Mouse (Mus musculus) brain, adult 2 months (tissue): ENCODE measurements around the gene Nos3.
"Not testable (repeated sequence)": the region's sequence is repeated elsewhere in the genome, so short reads cannot be mapped to it uniquely, and the experiment has no call there.

Experiments used
- DNase-seq: peaks from one replicate; pipeline ENCODE4 v3.0.0; 2011; ENCODE audit warnings: low read depth, low spot score

The Nos3 gene

DNA sequence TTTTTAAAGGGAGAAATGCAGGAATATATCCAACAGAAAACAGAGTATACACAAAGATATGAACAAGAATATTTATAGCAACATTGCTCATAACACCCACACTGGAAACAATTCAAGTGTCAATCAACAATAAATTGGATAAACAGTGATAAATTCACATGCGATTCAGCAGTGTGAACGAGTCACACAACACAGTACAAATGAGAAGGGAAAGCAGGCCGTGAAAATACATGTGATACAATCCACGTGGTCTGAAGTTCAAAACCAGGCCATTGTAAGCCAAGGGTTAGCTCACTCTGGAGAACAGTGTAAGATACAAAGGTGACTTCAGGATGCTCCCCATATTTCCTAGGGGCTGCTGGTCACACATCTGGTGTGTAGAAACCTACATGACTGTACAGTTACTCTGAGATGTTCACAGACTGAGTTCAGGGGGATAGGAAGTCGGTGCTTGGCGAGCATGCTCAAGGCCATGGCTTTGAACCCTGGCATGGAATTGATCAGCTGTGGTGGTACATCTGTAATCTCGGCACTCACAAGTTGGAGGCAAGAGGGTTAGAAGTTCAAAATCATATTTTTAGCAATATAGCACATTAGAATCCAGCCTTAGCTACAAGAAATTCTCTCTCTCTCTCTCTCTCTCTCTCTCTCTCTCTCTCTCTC, 10.2 kb downstream of the Nos3 start:
- peak; percentile 24 for DNase-seq

DNA sequence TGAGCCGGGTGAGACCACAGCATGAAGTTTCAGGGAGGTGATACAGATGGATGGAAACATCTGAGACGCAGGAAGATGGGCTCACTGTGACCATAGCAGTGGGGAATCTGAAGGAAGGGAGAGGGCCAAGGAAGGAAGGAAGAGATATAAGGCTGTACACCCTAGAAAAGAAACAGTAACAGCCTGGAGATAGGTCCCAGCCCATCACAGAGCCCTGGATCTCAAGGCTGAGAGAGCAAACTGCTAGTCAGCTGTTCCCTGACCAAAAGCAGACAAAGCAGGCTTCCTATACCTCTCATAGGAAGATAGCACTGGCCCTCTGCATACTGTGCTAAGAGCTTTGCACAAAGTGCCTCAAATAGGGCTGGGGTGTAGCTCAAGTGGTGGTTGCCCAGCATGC, 14.1 kb downstream of the Nos3 start:
- no peak for DNase-seq

DNA sequence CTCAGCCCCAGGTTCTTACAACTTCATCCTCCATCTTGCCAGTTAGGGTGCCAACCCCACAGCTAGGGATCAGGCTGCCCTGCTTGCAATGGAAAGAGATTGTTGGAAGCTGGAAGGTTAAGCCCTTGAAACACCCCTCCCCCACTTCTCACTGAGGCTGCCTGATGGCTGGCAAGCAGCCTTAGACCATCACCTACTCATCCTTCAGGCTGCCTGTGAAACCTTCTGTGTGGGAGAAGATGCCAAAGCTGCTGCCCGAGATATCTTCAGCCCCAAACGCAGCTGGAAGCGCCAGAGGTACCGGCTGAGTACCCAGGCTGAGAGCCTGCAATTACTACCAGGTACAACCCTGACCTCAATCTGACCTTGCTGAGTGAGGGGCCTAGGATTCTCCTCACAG, 14.9 kb downstream of the Nos3 start:
- DNase-seq = peak; percentile 59

DNA sequence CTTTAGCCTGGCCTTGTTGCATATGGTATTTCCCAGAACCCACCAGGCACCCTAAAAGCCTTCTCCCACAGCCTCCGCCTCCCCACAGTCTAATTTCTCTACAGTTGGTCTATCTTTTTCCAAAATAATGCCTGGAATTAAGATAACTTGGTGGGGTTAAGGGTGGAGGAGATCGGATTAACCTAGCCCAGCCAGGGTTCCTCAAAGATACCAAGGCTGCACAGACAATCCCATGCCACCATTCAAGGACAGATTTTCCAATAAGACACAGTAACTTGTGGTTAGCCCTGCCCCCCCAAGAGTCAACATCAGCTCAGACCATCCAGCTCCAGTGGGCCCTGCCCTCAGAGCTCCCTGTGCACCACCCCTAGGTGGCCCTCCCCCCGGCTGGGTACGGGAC, 15.9 kb downstream of the Nos3 start:
- no peak for DNase-seq

DNA sequence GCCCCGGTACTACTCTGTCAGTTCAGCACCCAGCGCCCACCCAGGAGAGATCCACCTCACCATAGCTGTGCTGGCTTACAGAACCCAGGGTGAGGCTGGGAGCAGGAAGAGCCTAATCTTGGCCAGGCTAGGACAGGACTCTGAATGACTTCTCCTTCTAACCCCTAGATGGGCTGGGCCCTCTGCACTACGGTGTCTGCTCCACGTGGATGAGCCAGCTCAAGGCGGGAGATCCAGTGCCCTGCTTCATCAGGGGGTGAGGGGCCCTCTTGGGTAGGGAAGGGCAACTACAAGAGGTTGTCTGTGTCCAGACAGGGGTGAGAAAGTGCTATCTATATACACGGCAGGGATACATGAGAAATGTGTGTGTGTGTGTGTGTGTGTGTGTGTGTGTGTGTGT, 16.9 kb downstream of the Nos3 start:
- DNase-seq = no peak

DNA sequence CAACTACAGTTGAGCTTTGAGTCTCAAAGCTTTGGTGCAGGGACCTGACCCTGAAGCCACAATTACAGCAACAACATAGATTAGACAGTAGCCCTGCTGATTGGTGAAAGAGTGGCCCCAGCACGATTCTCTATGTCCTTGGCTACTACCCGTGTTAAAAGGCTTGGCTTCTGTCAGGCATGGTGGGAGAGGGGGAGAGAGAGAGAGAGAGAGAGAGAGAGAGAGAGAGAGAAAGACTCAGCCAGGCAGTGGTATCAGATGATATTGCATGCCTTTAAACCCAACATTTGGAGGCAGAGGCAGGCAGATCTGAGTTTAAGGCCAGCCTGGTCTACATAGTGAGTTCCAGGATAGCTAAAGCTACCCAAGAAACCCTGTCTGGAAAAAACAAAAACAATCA, 17.4 kb downstream of the Nos3 start:
- no peak for DNase-seq

DNA sequence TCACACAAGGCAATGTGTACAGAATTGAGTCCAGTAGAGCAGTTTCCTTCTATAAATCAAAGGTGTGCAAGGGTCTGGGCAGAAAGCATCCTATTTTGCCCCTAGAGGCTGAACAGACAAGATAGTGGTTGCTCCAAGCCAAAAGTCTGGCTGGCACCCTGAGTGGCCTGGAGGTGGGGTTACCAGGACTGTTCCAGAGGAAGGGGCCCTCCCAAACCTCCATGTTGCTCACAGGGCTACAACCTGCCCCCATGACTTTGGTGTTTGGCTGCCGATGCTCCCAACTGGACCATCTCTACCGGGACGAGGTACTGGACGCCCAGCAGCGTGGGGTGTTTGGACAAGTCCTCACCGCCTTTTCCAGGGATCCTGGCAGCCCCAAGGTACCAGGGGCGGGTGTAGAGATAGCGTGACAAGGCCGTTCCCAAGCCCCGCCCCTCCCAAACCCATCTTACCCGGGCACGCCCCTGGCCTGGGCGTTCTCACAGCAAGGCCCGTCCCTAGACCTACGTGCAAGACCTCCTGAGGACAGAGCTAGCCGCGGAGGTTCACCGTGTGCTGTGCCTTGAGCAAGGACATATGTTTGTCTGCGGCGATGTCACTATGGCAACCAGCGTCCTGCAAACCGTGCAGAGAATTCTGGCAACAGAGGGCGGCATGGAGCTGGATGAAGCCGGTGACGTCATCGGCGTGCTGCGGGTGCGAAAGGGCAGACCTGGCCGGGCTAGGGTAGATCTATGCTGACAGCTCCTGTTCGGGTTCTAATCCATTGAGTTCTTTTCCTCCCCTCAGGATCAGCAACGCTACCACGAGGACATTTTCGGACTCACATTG, 18.6 kb downstream of the Nos3 start:
- DNase-seq = peak; percentile 99

DNA sequence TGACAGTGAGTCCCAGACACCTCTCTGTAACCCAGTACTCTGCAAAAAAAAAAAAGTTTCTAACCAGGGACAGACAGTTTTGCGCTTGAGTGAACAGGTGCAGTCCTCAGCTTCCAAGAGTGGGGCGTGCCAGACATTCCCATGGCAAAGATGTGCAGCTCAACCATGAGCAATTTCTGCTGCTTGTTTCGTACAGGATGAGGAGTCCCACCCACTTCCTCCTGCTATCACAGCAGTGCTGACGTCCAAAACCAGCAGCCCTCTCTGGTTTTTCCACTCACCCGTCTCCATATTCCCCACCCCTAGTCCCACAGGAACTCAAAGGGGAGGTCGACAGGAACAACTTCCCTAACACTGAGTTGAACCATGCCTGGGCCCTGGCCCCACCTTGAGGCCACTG, 19.8 kb downstream of the Nos3 start:
- DNase-seq = peak; percentile 82

DNA sequence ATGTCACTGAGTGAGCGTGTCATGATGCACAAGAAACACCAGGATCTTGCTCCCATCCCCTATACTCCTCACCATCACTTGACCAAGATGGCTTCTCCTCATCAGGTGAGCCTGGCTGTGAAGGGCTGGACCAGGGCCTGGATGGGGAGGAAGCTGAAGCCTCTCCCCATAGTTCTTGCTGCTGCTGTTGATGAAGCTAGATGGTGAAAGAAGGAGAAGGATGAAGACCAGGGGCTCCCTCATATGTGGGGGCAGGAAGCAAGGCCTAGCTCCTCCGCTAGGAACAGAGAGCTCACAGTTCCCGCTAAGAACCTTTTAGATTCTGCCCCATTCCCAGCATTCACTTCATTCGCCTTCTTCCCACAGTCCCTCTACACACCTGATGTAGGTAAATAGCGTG, 20.8 kb downstream of the Nos3 start:
- no peak for DNase-seq

DNA sequence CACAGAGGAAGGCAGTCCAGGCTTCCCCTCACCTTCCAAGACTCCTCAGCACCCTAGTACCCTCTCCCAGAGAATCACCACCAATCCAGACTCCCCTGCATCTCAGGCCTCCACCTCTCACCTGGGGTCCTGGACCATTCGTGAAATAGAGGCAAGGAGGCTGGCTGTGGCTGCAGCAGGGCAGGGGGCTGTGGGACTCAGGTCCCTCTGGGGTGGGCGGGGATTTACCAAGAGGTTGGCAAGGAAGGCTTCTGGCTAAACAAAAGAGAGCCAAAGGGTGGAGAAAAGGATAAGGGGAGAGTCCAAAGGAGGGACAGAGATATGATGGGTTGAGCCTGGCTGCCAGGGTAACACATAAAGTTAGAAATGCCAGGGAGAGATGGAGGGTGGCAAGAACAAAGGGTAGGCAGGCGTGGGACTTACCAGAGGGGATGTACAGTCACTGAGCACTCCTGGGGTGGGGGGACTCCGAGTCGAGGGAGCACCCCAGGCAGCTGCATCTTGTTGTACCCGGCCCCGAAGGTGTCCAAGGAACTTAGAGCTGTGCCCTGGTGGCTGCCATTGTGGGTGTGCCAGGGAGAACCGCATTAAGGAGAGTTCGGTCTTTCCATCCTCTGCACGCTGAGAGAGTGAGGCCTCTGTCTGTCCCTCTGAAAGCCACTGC, 21.4 kb downstream of the Nos3 start:
- DNase-seq = no peak

DNA sequence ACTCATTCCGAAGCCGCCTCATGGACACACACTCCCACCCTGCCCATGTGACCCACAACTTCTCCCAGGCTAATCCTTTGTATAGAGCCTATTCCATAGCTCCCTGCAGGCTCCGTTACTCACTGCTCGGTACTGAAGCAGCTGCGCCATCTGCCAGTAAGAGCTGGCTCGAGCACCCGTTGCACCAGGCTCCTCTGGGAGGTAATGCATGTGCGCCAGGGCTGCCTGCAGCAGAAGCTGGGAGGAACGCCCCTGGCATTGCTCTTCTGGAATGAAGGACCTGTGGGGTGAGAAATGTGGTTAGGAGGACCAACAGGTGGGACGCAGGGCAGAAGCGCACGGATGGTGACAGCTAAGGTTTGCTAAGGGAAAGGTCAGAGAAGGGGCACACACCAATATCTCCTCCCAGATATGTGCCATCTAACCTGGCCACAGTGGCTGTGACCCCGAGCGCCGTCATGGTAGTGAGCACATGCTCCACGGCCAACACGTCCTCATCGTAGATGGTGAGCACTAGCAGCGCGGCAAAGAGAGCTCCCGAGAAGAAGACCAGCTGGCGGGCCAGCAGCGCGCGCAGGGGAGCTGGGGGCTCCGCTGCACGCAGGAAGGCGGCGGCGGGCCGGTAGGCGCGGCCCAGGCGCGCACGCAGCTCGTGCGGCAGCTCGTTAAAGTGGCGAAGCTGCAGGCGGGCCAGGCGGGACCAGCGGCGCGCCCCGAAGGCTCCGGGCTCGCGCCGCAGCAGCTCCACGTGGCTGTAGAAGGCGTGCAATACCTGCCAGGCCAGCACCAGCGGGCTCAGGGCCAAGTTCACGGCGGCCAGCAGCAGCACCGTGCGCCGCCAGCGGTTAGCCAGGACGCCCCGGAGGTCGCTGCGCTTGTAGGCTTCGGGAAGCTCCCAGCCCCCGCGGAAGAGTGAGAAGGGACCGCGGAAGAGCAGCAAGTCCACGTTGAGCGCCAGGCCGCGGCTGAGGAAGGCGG, 22.9 kb downstream of the Nos3 start:
- DNase-seq = peak; percentile 92

DNA sequence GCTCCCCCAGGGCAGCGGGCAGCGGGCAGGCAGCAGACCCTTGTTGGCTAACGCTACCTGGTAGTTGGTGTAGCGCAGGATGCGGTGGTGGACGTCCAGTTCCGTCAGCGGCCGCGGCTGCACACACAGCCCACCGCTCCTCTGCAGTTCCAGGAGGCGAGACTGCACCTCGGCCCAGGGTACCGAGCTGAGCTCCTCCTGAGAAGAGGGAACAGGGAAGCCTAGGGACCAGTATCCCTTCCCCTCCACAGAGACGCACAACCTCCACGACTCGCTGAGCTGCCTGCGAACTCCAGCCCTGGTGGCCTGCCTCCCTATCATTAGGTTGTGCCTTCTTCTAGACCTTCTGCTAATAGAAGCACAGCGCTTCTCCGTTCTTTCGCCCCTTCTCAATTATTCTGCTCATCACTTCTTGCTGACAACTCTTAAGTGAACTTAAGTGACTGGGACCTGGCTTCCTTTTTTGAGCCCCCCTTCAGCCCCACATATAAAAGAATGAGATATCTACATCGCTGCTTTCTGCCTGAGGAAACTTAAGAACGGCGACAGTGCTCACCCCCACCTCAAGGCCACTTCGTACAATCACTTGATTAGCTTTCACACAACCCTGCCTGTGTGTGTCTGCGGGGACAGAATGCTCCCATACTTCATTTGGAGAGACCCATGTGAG, 23.8 kb downstream of the Nos3 start:
- no peak for DNase-seq

DNA sequence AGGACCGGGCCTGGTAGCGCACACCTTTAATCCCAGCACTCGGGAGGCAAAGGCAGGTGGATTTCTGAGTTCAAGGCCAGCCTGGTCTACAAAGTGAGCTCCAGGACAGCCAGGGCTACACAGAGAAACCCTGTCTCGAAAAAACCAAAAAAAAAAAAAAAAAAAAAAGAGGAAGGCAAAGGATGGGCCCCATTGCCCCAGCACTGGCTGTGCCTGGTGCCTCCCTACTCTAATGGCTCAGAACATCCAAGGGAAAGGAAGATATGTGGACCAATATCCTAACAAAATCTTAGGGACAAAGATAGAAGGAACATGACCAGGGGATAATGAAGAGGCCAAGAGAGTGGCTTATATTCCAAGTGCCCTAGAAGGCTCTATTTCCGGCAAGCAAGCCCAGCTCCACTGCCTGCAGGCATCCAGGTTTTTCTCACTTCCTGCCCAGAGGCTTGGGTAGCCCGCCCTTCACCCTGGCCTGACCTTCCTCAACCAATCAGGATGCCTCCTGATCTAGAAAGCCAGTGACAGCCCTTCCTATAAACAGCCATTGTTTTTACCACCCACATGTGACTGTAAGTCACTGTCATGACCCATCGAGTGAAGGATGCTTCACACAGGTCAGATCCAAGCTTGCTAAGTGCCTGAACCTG, 24.5 kb downstream of the Nos3 start:
- DNase-seq = peak; percentile 39

DNA sequence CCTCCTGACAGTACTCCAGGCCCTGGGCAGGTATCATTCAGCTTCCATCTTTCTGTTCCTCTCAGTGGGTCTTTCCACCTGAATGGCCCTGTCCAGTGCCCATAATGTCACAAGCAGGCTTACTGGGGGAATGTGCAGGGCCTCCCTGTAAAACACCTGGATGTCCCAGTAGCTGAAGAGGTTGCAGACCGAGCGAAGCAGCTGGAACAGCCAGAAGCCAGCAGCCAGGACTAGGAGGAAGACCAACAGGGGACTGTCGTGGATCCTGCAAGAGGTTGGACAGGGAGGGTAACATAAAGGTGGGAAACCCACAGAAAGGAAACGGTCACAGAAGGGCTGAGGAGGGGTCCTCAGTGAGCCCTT, 25.0 kb downstream of the Nos3 start:
- no peak for DNase-seq

DNA sequence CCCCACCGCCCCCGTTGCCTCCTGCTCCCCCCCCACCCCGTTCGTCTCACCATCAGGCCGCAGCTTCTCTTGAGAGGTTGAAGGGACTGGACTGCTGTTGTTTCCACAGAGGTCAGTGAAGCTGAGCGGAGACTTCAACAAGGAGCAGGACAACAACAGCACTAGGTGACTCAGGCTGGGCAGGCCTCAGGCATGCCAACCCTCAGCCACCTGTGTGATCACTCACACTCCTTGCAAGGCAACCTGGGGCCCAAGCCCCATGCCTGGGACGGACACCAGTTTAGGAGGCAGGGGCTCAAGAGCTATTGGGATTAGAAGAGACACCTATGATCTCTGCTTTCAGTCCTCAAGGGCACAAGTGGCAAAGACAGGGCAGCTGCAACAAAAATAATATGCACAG, 27.3 kb downstream of the Nos3 start, which contains the start of gene Atg9b:
Atg9b (minus strand) TSS at position 280 of the 400 bp plus-strand sequence.
- DNase-seq = no peak

DNA sequence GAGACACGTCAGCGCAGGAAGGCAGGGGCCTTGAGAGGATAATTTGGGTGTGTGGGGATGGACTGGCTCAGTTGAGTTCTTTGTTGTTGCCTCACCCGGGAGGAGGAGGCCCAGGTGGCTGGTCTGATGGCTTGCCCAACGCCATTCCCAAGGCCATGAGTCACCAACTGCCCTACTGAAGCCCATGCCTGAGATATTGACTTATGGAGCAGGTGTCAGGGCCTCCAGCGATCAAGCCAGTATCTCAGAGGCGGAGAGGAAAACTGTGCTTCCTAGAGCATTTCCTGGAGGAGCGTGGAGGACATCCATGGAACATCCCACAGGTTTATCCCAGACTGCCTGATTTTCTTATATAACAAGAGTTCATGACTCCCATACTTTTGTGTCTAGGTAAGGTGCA, 28.1 kb downstream of the Nos3 start:
- no peak for DNase-seq

DNA sequence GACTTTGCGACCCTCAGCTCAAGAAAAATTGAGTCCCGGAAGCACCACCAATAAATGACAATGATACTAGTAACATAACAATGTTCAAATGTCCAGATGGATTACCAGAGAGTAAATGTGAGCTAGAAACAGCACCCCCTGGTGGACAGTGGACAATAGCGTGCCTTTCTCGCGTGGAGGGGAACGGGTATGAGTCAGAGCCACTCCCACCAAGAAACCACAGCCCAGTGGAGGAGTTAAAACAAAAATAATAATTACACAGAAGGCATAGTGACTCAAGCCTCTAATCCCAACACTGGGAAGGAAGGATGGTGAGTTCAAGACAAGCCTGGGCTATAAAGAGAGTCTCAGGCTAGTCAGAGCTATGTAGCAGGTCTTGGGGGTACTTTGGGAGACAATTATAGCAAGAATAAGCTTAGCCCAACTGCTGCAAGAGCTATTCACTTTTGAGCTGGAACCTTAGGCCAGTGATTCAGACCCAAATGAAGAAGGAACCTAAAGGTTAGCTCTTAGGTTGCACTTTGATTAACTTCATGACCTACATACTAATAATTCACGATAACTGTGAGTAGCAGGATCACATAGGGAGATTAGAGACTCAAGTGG, 28.9 kb downstream of the Nos3 start, which contains the start of gene Abcb8:
Abcb8 (plus strand) TSS at position 272 of the 606 bp plus-strand sequence.
- peak; percentile 93 for DNase-seq

DNA sequence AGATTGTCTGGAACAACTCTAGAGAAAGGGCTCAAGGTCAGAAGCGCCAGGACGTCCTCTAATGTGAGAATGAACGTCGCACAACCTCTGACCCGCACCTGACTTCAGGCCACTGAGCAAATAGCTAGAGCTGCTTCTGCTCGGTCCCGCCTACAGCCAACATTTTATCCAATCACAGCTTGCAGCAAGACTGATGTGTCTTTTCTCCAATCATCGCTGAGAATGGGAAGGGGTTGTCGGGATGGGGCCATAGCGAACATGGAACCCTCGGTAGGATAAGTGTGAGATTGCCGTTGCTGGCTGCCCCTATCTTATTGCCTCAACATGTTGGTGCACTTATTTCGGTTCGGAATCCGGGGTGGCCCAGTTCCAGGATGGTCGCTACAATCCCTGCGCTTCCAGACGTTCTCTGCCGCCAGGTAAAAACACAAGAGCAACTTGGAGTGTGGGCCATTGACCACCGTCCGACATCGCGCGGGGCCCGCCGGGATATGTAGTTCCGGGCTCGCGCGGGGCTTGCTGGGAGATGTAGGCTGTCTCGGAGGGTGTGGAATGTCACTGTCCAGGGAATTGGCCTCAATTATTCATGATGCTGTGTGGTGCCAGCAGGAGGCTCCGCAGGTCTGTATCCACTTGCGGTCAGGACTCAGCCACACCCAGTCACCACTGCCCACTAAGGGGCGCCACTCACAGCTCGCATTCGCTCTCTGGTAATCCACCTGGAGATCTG, 29.7 kb downstream of the Nos3 start:
- peak; percentile 99 for DNase-seq

DNA sequence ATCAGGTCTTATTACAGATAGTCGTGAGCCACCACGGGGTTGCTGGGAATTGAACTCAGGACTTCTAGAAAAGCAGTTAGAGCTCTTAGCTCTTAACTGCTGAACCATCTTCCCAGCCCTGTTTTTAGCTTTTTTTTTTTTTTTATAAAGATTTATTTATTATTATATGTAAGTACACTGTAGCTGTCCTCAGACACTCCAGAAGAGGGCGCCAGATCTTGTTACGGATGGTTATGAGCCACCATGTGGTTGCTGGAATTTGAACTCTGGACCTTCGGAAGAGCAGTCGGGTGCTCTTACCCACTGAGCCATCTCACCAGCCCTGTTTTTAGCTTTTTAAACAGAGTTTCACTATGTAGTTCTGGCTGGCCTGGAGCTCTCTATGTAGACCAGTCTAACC, 31.6 kb downstream of the Nos3 start:
- not testable (repeated sequence) for DNase-seq
